Mouse (Mus musculus): ENCODE results near the gene Lipc. TPM values are rescaled to one million over a fixed set of nuclear protein-coding genes. Genes with fewer than 3 reads are reported as not detected.

Gene Lipc
- polyA plus RNA-seq, 1 experiment from 2014 or later, result 3.6 TPM

GRCm38 (mm10) chr9:70832231-70832630 is 119.8 kb downstream of the Lipc start:
- no peaks in the 10 kb centered on the region for H3K9me3 ChIP-seq
- no peak for ATAC-seq (ENCODE audit: insufficient read depth, low FRiP score, low read depth)
- peaks cover 12% of the 10 kb centered on the region; the same call in 1 of the 2 replicates for H3K4me1 ChIP-seq
- no peak overlapping the region for H3K4me3 ChIP-seq (replicated peaks)
- no peak overlapping the region for H3K4me2 ChIP-seq
- H3K27ac ChIP-seq, result no peak overlapping the region
- H3K36me3 ChIP-seq, result no peaks in the 10 kb centered on the region
- no peaks in the 10 kb centered on the region for H3K27me3 ChIP-seq (replicated peaks)
- H3K9ac ChIP-seq, result no peak overlapping the region
- 75% methylated on average over 7 of the region's 7 CpGs for WGBS

DNA sequence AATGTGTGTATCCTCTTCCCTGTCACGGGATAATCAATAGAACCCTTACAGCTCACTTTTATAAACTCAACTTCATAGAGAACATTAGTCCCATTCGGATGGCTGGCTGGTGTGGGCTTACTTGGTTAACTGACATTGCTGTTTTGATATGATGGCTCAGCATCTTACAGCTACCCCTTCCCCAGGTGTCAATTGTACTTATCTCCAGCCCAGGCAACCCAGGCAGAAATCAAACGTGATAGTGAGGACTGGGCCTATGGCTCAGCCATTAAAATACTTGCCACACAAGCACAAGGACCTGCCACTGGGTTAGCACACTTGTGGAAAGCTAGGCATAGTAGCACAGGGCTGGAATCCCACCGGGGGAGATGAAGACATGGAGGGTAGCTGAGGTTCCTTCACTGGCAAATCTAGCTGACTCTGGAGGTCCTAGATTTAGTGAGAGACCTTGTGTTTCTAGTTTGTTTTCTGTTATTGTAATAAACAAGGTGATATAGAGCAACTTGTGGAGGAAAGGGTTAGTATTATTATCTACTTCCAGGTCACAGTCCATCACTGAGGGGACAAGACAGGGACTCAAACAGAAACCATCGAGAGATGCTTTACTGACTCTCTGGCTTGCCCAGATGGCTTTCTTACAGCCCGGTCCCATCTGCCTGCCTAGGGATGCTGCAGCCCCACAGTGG is 121.0 kb downstream of the Lipc start:
- no peak overlapping the region for H3K27ac ChIP-seq
- no peaks in the 10 kb centered on the region for H3K9me3 ChIP-seq
- H3K4me1 ChIP-seq, result peaks cover 12% of the 10 kb centered on the region; the same call in 1 of the 2 replicates
- no peak overlapping the region for H3K4me2 ChIP-seq
- no peaks in the 10 kb centered on the region for H3K27me3 ChIP-seq (replicated peaks)
- ATAC-seq (ENCODE audit: insufficient read depth, low FRiP score, low read depth), result no peak
- WGBS, result 64% methylated on average over 6 of the region's 6 CpGs
- no peak overlapping the region for H3K4me3 ChIP-seq (replicated peaks)
- H3K36me3 ChIP-seq, result no peaks in the 10 kb centered on the region
- H3K9ac ChIP-seq, result no peak overlapping the region

GRCm38 (mm10) chr9:70829784-70830488 is 122.1 kb downstream of the Lipc start:
- ATAC-seq (ENCODE audit: insufficient read depth, low FRiP score, low read depth), result no peak
- no peaks in the 10 kb centered on the region for H3K36me3 ChIP-seq

DNA sequence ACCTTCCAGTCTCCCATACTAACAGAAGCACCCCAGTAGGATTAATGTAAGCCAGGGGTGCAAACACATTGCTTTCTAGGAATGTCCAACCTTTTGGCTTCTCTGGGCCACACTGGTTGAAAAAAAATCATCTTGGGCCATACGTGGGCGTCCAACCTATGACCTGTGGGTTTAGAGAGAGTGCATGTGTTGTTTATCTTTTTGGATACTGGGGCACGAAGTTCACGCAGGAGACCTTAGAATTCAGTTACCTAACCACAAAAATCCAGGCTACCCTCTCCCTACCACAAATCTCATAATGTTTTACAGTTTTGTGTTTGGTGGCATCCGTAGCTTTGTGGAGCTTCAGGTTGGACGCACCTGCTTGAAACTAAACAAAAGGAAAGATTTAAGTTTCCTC is 124.1 kb downstream of the Lipc start:
- whole genome bisulfite sequencing, result 62% methylated on average over 6 of the region's 6 CpGs
- H3K4me3 ChIP-seq (replicated peaks), result no peak overlapping the region
- no peaks in the 10 kb centered on the region for H3K36me3 ChIP-seq
- no peak for ATAC-seq (ENCODE audit: insufficient read depth, low FRiP score, low read depth)
- H3K4me1 ChIP-seq, result 0 out of 2 replicates have a peak, but pooled peaks cover 3% of the 10 kb centered on the region
- no peak overlapping the region for H3K27ac ChIP-seq
- no peak overlapping the region for H3K9ac ChIP-seq
- H3K4me2 ChIP-seq, result no peak overlapping the region
- no peaks in the 10 kb centered on the region for H3K27me3 ChIP-seq (replicated peaks)
- no peaks in the 10 kb centered on the region for H3K9me3 ChIP-seq

More at GRCm38 (mm10) chr9:70829784-70830488, 122.1 kb downstream of the Lipc start:
- Histone ChIP-seq H3K9me3 (no peaks in the 10 kb centered on the region), H3K27ac (no peak overlapping the region; the same call in 1 of the 2 replicates), H3K4me2 (no peak overlapping the region), H3K9ac (no peak overlapping the region), H3K4me3 (replicated peaks) (no peak overlapping the region), H3K4me1 (peaks cover 12% of the 10 kb centered on the region; the same call in 1 of the 2 replicates), H3K27me3 (replicated peaks) (no peaks in the 10 kb centered on the region)
- 54% methylated on average over 7 of the region's 7 CpGs for WGBS

GRCm38 (mm10) chr9:70824103-70824502 is 127.9 kb downstream of the Lipc start:
- Histone ChIP-seq H3K4me1 (no peaks in the 10 kb centered on the region), H3K9ac (no peak overlapping the region), H3K36me3 (no peaks in the 10 kb centered on the region), H3K4me3 (replicated peaks) (no peak overlapping the region), H3K4me2 (no peak overlapping the region), H3K27me3 (replicated peaks) (no peaks in the 10 kb centered on the region), H3K27ac (no peak overlapping the region), H3K9me3 (no peaks in the 10 kb centered on the region)
- 73% methylated on average over 3 of the region's 3 CpGs for WGBS
- no peak for ATAC-seq (ENCODE audit: insufficient read depth, low FRiP score, low read depth)

- Histone ChIP-seq H3K27me3 (replicated peaks) (no peaks in the 10 kb centered on the region), H3K4me3 (replicated peaks) (no peak overlapping the region), H3K9ac (no peak overlapping the region), H3K4me2 (no peak overlapping the region), H3K9me3 (no peaks in the 10 kb centered on the region), H3K36me3 (no peaks in the 10 kb centered on the region), H3K4me1 (0 out of 2 replicates have a peak, but pooled peaks cover 5% of the 10 kb centered on the region), H3K27ac (no peak overlapping the region)
- WGBS, result 77% methylated on average over 14 of the region's 14 CpGs
- no peak for ATAC-seq (ENCODE audit: insufficient read depth, low FRiP score, low read depth)
Measured at GRCm38 (mm10) chr9:70818739-70819138, 133.3 kb downstream of the Lipc start.

DNA sequence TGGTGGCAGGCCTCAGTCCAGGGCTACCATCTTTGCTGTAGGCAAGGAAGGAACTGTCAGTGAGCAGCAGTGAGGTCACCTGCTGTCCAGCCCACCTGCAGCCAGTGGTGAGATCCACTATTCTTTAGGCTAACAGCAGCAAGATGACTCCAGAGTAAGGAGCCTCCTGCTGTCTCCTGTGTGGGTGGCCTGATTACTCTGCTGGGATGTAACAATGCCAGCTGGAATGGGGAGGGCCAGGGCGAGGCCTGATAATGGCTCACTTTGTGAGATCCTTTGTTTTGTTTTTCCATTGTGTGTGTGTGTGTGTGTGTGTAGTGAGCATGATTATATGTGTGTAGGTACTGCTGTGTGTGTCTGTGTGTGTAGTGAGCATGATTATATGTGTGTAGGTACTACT is 134.6 kb downstream of the Lipc start:
- Histone ChIP-seq H3K4me3 (replicated peaks) (no peak overlapping the region), H3K27ac (no peak overlapping the region), H3K27me3 (replicated peaks) (no peaks in the 10 kb centered on the region), H3K36me3 (no peaks in the 10 kb centered on the region), H3K4me2 (no peak overlapping the region), H3K9ac (no peak overlapping the region), H3K4me1 (0 out of 2 replicates have a peak, but pooled peaks cover 5% of the 10 kb centered on the region), H3K9me3 (no peaks in the 10 kb centered on the region)
- 76% methylated on average over 1 of the region's 1 CpGs for WGBS
- no peak for ATAC-seq (ENCODE audit: insufficient read depth, low FRiP score, low read depth)

DNA sequence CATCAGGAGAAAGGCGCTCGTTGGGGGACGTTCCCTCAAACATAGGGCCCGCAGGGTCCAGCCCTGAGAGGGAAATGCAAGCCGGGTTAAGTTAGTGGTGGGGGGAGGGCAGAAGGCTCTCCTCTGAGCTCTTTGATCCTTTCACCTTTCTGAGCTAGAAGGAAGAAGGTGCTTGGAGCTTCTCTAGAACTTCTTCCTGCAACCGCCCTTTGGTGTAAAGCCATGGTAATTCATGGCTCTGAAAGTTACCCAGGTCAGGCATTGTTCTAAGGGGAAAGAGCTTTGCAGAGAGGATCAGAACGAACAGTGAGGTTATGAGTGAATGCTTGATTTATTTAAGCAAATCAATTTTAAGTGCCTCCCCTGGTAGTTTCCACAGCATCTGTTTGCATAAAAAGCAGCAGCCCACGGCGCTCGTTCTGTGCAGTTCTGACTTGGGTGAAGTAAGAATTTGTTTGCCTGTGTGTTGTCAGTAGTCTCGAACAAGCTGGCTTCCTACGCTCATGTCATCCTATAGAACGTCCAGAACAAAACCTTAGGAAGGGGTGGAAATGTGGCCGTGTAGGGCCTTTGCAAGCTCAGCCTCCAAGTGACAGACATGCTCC is 135.2 kb downstream of the Lipc start:
- no peak for ATAC-seq (ENCODE audit: insufficient read depth, low FRiP score, low read depth)
- 60% methylated on average over 14 of the region's 14 CpGs for WGBS
- no peak overlapping the region for H3K4me3 ChIP-seq (replicated peaks)
- H3K9ac ChIP-seq, result no peak overlapping the region
- H3K4me1 ChIP-seq, result 0 out of 2 replicates have a peak, but pooled peaks cover 5% of the 10 kb centered on the region
- H3K36me3 ChIP-seq, result no peaks in the 10 kb centered on the region
- no peaks in the 10 kb centered on the region for H3K27me3 ChIP-seq (replicated peaks)
- H3K27ac ChIP-seq, result no peak overlapping the region; the same call in 1 of the 2 replicates
- no peaks in the 10 kb centered on the region for H3K9me3 ChIP-seq
- H3K4me2 ChIP-seq, result no peak overlapping the region

- Histone ChIP-seq H3K4me1 (0 out of 2 replicates have a peak, but pooled peaks cover 5% of the 10 kb centered on the region), H3K9me3 (no peaks in the 10 kb centered on the region), H3K27me3 (replicated peaks) (no peaks in the 10 kb centered on the region), H3K9ac (no peak overlapping the region), H3K36me3 (no peaks in the 10 kb centered on the region), H3K27ac (no peak overlapping the region), H3K4me2 (no peak overlapping the region), H3K4me3 (replicated peaks) (no peak overlapping the region)
- ATAC-seq (ENCODE audit: insufficient read depth, low FRiP score, low read depth), result 0 out of 2 replicates have a peak, but pooled peaks have one; percentile 15
- 93% methylated on average over 12 of the region's 12 CpGs for WGBS
Measured at GRCm38 (mm10) chr9:70812551-70812950, 139.5 kb downstream of the Lipc start.

GRCm38 (mm10) chr9:70807714-70808113 is 144.3 kb downstream of the Lipc start:
- no peaks in the 10 kb centered on the region for H3K9me3 ChIP-seq
- no peaks in the 10 kb centered on the region for H3K27me3 ChIP-seq (replicated peaks)
- no peak for ATAC-seq (ENCODE audit: insufficient read depth, low FRiP score, low read depth)
- no peak overlapping the region for H3K4me3 ChIP-seq (replicated peaks)
- no peaks in the 10 kb centered on the region for H3K4me1 ChIP-seq
- 47% methylated on average over 11 of the region's 11 CpGs for WGBS
- H3K36me3 ChIP-seq, result no peaks in the 10 kb centered on the region
- no peak overlapping the region for H3K27ac ChIP-seq
- H3K9ac ChIP-seq, result no peak overlapping the region
- H3K4me2 ChIP-seq, result no peak overlapping the region

DNA sequence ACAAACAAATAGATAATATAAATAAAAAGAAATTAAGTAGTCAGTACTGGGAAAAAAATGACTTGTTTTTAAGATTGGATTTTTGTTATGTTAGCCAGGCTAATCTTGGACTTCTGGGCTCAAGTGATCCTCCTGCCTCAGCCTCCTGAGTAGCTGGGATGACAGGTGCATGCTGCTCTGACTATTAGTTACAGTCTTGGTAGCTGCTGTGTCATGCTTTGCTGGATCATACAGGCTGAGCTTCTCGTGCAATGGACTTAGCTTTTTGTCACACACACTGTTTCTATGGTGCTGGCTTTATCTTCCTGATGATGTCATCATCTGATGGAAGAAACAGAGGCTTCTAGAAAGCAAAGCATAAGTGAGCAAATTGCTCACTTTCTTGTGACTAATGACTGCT is 146.0 kb downstream of the Lipc start:
- 63% methylated on average over 1 of the region's 1 CpGs for WGBS
- H3K4me3 ChIP-seq (replicated peaks), result no peak overlapping the region
- H3K9ac ChIP-seq, result no peak overlapping the region
- H3K4me1 ChIP-seq, result no peaks in the 10 kb centered on the region
- no peaks in the 10 kb centered on the region for H3K27me3 ChIP-seq (replicated peaks)
- no peaks in the 10 kb centered on the region for H3K9me3 ChIP-seq
- ATAC-seq (ENCODE audit: insufficient read depth, low FRiP score, low read depth), result no peak
- no peaks in the 10 kb centered on the region for H3K36me3 ChIP-seq
- no peak overlapping the region for H3K27ac ChIP-seq
- no peak overlapping the region for H3K4me2 ChIP-seq

- ATAC-seq (ENCODE audit: insufficient read depth, low FRiP score, low read depth), result no peak
- Histone ChIP-seq H3K27ac (no peak overlapping the region), H3K27me3 (replicated peaks) (no peaks in the 10 kb centered on the region), H3K36me3 (no peaks in the 10 kb centered on the region), H3K9me3 (no peaks in the 10 kb centered on the region), H3K9ac (no peak overlapping the region), H3K4me1 (no peaks in the 10 kb centered on the region), H3K4me3 (replicated peaks) (no peak overlapping the region), H3K4me2 (no peak overlapping the region)
- WGBS, result 78% methylated on average over 3 of the region's 3 CpGs
Measured at GRCm38 (mm10) chr9:70802816-70803215, 149.2 kb downstream of the Lipc start.

All from stomach, embryonic 15.5 days (tissue).